Mouse (Mus musculus): ENCODE data around the gene Rrp12.
A peak's percentile ranks its signal among the peaks of the same experiment; 100 is the strongest.
"Not testable (repeated sequence)": the region's sequence is repeated elsewhere in the genome, so short reads cannot be mapped to it uniquely, and the experiment has no call there.

Rrp12 gene

DNA sequence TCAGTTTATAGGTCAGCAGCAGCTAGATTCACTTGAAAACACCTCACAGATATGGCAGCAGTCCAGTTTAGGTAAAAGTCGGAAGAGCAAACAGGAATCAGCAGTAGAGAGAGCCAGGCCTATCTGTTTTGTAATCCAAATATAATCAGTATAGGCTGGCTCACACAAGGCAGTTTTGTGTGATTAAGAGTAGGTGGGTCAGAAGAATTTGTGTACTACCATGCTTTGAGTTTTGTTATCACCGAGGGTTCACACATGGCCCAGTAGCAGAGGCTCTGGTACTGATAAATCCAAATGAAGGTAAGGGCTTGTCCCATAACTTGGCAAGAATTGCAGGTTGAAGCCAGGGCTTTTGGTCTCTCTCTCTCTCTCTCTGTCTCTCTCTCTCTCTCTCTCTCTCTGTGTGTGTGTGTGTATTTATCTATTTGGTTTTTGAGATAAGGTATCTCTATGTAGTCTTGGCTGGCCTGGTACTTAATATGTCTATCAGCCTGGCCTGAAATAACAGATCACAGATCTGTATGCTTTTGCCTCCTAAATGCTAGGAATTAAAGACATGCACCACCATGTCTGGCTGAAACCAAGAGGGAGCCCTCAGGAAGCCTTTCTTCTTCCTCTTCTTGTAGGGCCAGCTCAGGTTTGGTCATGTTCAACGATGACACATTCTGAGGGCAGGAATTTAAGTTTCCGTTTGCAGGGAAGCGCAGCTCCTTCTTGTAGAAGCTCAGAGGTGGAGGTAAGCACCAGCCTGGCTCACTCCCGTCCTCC is 10.5 kb upstream of the Rrp12 start:
- no peak for DNase-seq

DNA sequence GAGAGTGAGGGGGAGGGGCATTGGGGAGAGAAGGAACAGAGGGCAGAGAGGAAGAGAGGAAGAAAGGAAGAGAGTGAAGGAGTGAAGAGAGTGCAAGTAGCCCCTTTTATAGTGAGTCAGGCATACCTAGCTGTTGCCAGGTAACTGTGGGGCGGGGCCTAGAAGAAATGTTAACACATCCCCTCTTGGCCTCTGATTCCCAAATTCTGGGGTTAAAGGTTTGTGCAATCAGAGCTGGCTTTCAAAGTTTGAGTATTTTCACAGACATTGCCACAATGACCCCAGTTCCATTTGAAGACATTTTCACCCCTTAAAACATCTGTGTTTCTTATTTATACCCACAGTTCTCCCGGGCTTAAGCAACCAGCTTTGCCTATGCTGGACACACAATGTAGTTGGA is 9.3 kb upstream of the Rrp12 start:
- DNase-seq: no peak

DNA sequence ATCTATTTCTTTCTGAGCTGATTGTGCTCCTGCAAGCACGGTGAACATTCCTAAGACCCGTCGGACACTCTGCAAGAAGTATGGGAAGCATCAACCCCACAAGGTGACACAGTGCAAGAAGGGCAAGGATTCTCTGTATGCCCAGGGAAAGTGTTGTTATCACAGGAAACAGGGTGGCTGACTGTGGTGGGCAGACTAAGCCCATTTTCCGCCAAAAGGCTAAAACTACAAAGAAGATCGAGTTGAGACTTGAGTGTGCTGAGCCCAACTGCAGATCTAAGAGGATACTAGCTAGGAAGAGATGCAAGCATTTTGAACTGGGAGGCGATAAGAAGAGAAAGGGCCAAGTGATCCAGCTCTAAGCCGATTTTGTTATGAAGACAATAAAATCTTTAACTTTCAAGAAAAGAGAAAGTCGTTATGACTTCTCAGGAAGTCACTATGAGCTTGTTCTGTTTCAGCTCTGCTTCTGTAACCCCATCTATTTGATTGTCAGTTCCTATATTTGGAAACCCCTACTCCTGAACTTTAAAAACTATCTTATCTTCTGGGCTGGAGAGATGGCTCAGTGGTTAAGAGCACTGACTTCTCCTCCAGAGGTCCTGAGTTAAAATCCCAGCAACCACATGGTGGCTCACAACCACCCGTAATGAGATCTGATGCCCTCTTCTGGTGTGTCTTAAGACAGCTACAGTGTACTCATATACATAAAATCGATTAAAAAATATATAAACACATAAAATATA is 7.0 kb upstream of the Rrp12 start:
- no peak for DNase-seq

DNA sequence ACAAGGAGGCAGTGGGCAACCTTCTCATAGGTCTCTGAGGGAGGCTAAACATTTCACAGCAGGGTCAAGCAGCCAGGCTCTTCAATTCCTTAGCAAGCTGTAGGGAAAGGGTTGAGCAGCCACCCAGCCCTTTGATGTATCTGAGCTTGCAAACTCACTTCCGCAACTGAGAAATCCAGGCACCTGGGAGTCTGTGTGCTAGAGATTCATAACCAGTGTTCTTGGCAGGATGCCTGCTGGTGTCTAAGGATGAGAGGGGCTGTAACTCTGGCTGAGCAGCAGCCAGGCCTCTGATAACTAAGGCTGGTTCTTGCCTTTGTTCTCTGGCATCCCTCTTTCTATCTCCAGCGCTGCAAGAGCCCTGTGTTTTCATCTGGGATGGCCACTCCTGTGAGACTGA is 5.7 kb upstream of the Rrp12 start:
- no peak for DNase-seq

DNA sequence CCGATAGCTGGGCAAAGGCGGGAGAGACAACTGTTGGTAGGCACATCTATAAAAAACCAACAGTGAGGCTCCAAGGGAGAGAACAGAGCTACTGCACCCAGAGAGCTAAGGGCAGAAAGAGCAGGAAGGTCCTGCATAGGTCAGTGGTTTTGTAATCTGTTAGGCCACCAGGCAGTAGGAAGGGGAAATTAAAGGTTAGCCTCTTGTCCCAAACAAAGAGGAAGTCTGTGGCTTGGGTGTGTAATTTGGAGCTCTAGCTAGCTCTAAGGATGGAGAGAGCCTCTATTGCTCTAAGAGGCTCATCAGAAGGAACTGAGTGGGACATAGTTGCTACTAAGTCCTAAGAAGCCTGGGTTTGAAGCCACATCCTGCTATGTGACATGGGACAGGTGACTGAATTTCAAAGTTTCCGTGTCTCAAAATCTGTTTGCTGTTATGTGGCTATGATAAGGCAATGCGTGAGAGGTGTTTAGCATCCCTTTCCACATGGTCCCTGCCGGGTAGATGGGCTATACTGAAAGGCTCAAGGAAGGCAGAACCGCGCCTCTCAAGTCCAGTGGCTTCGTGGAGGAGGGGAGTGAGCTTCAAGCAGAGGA is 4.6 kb upstream of the Rrp12 start:
- no peak for DNase-seq

DNA sequence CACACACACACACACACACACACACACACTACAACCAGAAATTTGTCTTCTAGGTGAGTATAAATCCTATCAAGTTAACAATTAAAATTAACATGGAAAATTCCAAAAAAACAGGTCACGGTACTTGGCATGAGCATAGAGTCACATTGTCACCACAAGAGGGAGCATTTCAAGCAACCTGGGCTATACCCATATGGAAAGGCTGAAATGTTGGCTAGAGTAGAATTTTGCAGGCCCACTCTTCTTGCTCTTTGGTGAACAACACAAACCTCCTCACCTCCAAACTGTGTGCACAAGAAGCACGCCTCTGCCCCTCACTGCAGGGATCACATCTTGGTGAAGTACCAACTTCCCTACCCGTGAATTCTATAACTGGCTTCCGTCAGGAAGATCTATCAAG is 2.9 kb upstream of the Rrp12 start:
- peak; percentile 57 for DNase-seq

DNA sequence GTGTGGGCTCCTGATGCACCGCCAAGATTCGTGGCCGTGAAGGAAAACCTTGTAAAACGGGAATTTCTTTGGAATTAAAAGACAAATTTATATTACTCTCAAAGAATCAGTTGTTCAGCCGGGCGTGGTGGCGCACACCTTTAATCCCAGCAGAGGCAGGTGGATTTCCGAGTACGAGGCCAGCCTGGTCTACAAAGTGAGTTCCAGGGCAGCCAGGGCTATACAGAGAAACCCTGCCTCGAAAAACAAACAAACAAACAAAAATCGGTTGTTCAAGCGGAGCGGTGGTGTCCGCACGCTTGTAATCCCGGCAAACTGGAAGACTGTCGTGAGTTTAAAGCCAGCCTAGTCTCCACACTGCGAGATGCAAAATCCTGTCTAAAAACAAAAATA is 342 bp upstream of the Rrp12 start:
- DNase-seq: no peak

DNA sequence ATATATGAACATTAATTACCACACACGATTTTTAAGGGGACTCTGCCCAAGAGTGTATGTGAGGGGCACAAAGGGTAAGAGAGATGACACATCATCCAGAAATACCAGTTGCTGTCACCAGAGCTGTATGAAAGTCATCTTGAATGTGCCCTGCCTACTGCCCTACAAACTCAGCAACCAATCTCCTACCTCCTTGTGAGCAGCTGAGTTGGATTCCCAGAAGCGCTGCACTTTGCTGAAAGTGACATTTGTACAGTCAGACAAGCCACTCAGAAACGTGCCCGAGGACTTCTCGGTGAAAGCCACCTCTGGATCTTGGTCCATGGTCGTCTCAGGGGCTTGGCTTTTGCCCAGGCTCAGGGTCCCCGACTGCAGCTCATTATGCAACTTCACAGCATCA is 1.0 kb downstream of the Rrp12 start:
- DNase-seq: no peak

DNA sequence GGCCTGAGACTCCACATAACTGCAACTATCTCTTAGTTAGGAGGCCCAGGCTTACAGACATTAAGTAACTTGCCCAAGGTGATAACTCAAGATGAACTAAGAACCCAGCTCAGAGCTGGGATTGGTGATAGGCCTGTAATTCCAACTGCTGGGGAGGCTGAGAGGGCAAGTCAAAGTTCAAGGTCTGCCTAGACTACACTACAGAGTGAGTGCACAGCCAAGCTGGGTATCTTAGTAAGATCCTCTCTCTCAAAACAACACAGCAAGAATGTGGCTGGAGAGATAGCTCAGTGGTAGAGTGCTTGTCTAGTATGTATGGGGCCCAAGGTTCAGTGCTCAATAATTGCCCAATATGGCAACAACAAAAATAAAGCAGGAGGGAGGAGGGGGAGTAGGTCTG is 7.8 kb downstream of the Rrp12 start:
- no peak for DNase-seq

DNA sequence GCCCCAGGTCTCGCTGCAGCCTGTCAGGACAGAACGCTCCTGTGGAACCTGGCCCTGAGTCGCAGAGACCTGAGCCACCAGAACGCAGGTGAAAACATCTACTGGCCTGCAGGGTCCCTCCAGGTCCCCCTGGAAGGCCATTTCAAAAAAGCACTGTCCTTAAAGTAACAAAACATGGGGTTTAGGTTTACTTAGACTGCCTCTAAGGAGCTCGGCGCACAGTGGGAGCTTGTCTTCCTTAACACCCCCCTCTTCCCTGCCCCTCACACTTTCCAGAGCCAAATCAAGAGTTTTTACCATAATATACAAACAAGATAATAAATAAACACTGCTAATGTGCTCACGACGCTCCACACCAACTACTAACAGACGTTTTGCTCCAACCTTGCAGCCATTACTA is 12.1 kb downstream of the Rrp12 start:
- no peak for DNase-seq

DNA sequence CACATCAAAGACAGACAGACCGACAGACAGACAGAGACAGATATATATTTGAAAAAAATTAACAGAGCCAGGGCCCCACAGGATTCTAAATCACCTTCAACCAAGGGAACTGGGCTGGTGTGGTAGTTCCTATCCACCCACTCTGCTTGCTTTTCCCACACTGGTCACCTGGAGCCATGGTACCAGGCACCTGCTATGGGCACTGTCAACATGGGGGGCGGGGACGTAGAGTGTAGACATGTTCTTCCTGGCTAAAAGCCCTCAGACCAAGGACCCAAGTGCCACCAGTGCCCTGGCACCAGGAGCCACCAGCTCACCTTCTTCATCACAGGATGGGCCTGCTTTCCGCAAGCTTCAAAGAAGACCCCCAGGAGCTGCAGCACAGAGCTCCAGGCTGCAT is 14.1 kb downstream of the Rrp12 start:
- no peak for DNase-seq

DNA sequence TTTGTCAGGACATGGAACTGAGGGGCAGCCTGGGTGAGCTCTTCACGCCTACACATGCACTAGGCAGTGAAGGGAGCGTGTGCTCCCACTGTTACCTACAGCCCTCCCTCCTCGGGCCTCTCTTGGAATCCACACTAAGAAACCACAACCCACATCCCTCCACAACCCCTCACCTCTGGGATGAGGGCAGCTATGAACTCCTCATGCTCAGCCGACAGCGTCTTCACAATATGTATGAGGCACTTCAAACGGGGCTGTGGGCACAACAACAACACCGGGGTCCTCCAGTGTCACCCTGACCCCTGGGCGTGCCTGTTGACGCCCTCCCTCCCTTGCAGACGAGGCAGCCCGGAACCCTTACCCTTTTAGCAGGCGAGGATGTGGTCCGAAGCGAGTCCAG is 21.6 kb downstream of the Rrp12 start:
- no peak for DNase-seq

DNA sequence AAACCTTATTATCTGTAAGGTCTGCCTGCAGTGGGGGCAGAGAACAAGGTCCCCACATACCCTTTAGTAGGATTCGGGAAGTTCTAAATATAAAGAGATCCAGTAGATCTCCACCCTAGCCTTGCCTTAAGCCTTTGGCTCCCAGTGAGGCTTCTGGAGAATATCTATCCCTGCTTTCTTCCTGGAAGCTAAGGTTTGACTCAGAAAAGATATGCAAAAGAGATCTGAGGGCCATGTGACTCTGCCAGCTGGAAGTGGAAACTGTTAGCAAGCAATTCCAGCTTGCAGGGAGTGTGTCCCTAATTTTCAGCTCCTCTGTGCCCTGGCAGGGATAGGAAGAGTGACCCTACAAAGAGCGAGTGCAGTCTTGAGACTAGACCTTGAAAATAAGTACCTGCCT is 23.7 kb downstream of the Rrp12 start:
- DNase-seq: no peak

DNA sequence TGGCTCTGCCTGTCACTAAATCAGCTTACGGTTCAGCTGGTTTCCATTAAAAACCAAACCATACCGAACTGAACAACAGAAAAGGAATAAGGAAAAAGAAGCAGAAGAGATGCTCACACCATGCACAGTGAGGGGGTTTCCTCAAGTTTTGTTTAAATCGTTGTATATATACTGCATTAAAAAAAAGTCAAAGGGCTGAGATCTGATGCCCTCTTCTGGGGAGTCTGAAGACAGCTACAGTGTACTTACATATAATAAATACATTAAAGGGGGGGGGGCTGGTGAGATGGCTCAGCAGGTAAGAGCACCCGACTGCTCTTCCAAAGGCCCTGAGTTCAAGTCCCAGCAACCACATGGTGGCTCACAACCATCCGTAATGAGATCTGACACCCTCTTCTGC is 26.0 kb downstream of the Rrp12 start:
- DNase-seq: not testable (repeated sequence)

DNA sequence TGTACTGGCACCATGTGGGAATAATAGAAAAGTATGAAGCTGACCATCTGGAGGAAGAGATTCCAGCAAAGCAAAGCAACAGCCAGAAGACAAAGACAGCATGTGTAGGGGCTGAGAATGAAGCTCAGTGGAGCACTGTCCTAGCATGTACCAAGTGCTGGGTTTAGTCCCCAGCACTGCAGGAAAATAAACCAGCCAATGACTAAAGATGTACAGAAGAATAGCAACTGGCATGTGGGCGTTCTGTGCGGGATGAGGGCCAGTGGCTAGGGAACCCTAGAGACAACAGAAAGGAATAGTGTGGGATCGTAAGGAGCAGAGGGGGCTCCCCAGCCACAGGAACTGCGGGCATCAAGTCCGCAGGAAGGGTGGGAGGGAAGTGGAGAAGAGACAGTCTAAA is 26.7 kb downstream of the Rrp12 start:
- DNase-seq: no peak

DNA sequence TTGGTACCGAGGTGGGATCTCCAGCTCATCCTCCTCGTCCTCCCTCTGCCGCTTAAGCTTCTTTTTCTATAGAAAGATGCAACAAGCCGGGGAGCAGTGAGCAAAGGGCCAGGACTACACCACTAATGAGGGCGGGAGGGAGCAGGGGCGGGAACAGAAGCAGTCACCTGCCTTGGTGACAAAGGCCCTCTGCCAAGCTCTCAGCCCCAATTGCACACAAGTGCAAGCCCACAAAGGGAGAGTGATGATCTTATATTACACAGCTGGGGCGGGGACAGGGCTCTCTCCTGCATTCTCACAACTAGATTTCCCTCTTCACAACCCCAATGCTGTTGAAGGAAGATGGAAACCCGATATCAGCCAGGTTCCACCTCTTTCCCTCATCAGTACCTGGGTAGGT is 29.3 kb downstream of the Rrp12 start:
- DNase-seq: no peak

DNA sequence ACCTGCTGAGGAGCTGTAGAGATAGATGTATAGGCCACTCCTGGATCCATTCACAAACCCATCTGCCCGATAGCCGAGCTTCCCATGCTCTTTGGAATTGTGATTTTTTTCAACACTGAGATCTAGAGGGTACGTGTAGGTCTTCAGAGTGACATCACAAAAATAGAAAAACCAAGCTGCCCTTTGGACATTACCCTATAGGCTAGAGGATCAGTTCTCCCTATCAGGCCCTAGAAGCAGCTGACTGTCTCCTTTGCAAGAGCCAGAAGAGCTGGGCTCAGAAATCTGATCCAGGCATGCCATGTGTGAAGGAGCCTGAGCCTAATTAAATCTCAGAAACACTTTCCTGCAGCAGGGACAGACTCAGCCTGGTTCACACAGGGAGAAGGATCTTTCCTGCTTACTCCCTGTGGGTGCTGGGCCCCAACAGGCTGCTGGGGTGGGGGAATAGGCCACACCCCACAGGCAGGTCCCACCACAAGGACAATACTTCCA is 38.1 kb downstream of the Rrp12 start:
- no peak for DNase-seq

DNA sequence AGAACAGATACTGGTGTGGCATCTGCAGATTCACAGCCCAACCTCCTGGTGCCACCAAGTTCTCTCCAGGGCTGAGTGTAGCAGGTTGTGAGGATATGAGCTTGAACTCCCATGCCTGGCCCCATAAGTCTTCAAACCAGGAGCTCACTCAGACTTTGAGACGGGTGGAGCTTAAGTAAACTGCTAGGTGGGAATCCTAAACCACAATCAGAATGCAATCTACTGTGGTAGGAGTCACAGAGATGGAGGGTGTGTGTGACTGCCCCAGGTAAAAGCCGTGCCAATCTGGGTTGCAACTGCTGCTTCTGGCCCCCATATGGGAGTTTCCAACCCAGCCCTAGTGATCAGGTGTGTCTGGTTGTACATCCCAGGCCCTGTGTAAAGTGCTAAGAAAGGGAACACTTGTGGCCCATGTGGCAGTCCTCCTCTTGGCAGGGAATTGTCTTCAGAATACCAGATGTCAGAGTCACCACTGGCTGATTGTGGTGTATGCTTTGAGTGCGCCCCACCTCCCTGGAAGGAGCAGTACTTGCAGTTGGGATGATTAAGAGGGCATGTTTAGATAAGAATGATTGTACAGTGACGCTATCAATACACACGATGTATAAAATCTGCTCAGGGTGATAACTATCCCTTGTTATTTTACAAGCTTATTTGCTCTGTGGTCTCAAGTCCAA is 38.7 kb downstream of the Rrp12 start:
- no peak for DNase-seq

DNA sequence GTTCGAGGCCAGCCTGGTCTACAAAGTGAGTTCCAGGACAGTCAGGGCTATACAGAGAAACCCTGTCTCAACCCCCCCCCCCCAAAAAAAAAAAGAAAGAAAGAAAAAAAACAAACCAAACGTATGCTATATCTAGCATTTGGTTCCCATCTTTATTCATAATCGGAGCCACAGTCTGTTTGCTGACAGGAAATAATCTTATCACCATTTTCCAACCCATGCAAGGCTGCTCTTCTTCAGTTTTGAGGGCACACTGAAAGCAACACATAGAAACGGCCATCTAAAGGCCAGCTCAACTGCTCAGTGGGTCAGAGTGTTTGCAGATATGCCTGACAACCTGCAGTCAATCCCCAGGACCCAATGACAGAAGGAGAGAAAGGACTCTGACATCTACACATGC is 43.5 kb downstream of the Rrp12 start:
- DNase-seq: no peak

DNA sequence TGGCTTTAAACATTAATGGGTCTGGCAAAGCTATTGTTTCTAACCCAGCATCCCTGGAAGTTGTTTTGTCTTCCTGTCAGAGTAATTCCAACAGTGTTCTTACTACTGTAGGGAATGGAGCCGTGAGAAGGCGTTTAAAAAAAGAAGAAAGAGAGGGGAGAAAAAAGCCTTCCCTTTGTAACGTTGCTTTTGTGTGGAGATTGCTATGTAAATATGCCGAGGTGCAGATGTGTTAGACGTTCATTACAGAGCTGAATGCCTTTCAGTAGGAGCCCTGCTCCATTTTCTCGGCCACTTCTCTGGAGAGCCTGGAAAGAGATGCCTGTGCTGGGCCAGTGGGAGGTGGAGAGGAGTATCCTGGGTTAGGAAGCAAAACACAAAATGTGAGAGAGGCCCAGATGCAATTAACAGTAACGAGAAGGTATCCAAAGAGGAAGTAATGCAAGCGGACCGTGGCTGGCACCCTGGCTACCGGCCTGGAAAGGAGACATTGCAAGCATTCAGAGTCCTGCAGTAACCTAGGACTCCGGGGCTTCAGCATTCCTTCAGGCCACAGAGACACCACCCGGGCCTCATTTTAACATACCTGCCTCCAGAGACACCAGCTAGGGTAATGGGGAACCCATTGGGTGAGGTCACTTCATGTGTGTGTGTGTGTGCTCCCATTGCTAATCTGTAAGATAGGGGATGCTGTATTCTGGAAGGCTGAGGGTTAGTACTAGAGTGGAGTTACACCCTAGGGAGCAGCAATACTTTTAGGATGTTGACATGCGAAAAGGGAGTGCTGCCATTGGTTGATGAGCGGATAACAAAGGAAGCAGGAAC is 45.0 kb downstream of the Rrp12 start:
- DNase-seq: no peak

DNA sequence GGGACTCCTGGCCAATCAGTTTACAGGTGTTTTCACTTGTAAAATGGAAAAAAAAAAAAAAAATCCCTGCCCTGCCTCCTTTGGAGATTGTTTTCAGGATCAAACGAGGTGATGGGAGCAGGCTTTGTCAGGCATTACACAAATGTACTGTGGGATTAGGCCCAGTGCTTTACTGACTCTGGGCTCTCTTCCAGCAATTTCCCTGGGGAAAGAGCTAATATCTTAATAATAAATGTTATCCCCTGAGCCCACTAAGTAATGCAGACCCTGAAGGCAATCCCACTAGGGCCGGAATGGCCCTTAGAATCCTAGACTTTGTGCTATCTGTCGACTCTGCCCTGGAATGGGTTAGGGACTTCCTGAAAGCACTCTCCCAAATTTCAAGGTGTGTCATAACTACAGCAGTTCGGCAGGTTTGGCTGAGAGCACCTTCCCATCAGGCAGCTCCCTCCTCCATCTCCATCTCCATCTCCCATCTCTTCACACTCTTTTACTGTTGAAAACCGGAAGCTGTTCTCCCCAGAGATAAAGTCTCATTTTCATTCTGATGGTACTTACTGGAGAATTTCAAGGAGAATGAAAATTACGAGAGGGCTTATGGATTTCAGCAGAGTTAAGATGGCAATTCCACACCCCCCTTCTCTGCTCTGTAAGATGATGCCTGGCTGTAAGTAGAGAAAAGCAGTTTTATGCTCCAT is 45.8 kb downstream of the Rrp12 start:
- no peak for DNase-seq
